ENCODE assay signal across 8 mouse cellular contexts in genomic region chr19:7108114-7108905, GRCm38 (mm10). TPM values are rescaled to one million over a fixed set of nuclear protein-coding genes. Genes with fewer than 3 reads are reported as not detected.
DNase-seq lines count a peak whose midpoint lies in the region; ATAC-seq and TF ChIP-seq lines count a peak whose summit lies in the region.
"Had no signal": no experiment of that assay in that cellular context is flagged by ENCODE, and none has a peak within 500 bp of the region (broad histone marks: within the 10 kb centered on the region; RNA-seq: fewer than 3 reads in every experiment).

No protein-coding gene starts in this region.

- H3K27ac ChIP-seq in kidney, adult 2 months (ENCODE audit: insufficient read depth, low read depth, low read length) = no peak overlapping the region
- H3K27ac ChIP-seq in kidney, embryonic 14.5 days (ENCODE audit: low read depth, low read length) = no peak overlapping the region
- no peak overlapping the region for H3K27ac ChIP-seq in ES-E14 (ENCODE audit: insufficient read depth, low read depth, low read length, poor library complexity, severe bottlenecking)
- no peak overlapping the region for H3K27ac ChIP-seq in liver, postnatal 0 days (ENCODE audit: low read depth)
- H3K27ac ChIP-seq: heart, embryonic 13.5 days had no signal

- no peaks in the 10 kb centered on the region for H3K9me3 ChIP-seq in kidney, embryonic 14.5 days (ENCODE audit: control insufficient read depth, low read length)
- no peaks in the 10 kb centered on the region for H3K9me3 ChIP-seq in ES-E14 (ENCODE audit: control insufficient read depth, insufficient read depth, low read depth, low read length)
- no peaks in the 10 kb centered on the region for H3K9me3 ChIP-seq in liver, postnatal 0 days (ENCODE audit: low read length)
- H3K9me3 ChIP-seq: heart, embryonic 13.5 days had no signal

- in situ Hi-C loops in ES-E14 (cut with MboI; ENCODE audit: low sequenced_read_pairs in 2 of 2, unreplicated experiment in 2 of 2) = no loop called here

- H3K4me3 ChIP-seq in kidney, adult 2 months (ENCODE audit: insufficient read depth, low read depth, low read length) = no peak overlapping the region
- H3K4me3 ChIP-seq in kidney, embryonic 14.5 days (ENCODE audit: low read length) = no peak overlapping the region
- no peak overlapping the region for H3K4me3 ChIP-seq in ES-E14 (ENCODE audit: insufficient read depth in 1 of 2, low read depth in 1 of 2, low read length in 2 of 2, poor library complexity in 1 of 2, severe bottlenecking in 1 of 2)
- no peak overlapping the region for H3K4me3 ChIP-seq in liver, postnatal 0 days (ENCODE audit: low read depth, low read length)
- H3K4me3 ChIP-seq: heart, embryonic 13.5 days had no signal

- 33% methylated on average over 6 of the region's 6 CpGs for WGBS in kidney, adult 2 months
- WGBS in kidney, embryonic 14.5 days = 59% methylated on average over 6 of the region's 6 CpGs
- 54% methylated on average over 6 of the region's 6 CpGs for WGBS in liver, postnatal 0 days (ENCODE audit: insufficient replicate concordance)

- peaks cover 18% of the 10 kb centered on the region for H3K4me1 ChIP-seq in kidney, adult 2 months (ENCODE audit: control insufficient read depth, insufficient read depth, low read length)
- peaks cover 71% of the 10 kb centered on the region for H3K4me1 ChIP-seq in kidney, embryonic 14.5 days (ENCODE audit: control insufficient read depth, insufficient read depth, low read length)
- H3K4me1 ChIP-seq in ES-E14 (ENCODE audit: control insufficient read depth in 2 of 2, insufficient read depth in 2 of 2, low read length in 2 of 2, poor library complexity in 1 of 2) = peaks cover under 1 to 14% of the 10 kb centered on the region in 2 experiments; a peak in 1 of 4 replicates
- no peaks in the 10 kb centered on the region; the same call in 1 of the 2 replicates for H3K4me1 ChIP-seq in liver, postnatal 0 days (ENCODE audit: insufficient read depth)

- no peak for ATAC-seq in kidney, embryonic 14.5 days (ENCODE audit: low FRiP score, low TSS enrichment)
- no peak for ATAC-seq in liver, postnatal 0 days

- H3K4me2 ChIP-seq in kidney, embryonic 14.5 days (replicated peaks; ENCODE audit: low read depth, low read length) = no peak overlapping the region
- no peak overlapping the region for H3K4me2 ChIP-seq in liver, postnatal 0 days (ENCODE audit: low read depth, low read length)
- H3K4me2 ChIP-seq: heart, embryonic 13.5 days had no signal

- TF ChIP-seq POLR2A in kidney, adult 2 months (IDR thresholded peaks at IDR 0.05; ENCODE audit: low read depth, low read length) = no peak

- no peaks in the 10 kb centered on the region for H3K36me3 ChIP-seq in kidney, adult 2 months (ENCODE audit: control insufficient read depth, insufficient read depth, low read length)
- H3K36me3 ChIP-seq in kidney, embryonic 14.5 days (ENCODE audit: control insufficient read depth, insufficient read depth, low read length) = no peaks in the 10 kb centered on the region
- H3K36me3 ChIP-seq in ES-E14 (ENCODE audit: control insufficient read depth, insufficient read depth, low read length, poor library complexity, severe bottlenecking) = no peaks in the 10 kb centered on the region
- H3K36me3 ChIP-seq in liver, postnatal 0 days (replicated peaks; ENCODE audit: insufficient read depth, low read length) = no peaks in the 10 kb centered on the region
- H3K36me3 ChIP-seq: heart, embryonic 13.5 days had no signal

- H3K9ac ChIP-seq in kidney, embryonic 14.5 days (ENCODE audit: low read depth, low read length) = no peak overlapping the region
- no peak overlapping the region for H3K9ac ChIP-seq in ES-E14 (ENCODE audit: insufficient read depth, low read depth, low read length, poor library complexity, severe bottlenecking)
- H3K9ac ChIP-seq in liver, postnatal 0 days (replicated peaks) = no peak overlapping the region
- H3K9ac ChIP-seq: heart, embryonic 13.5 days had no signal

- no peak for TF ChIP-seq EP300 in liver, postnatal 0 days (IDR thresholded peaks at IDR 0.05; ENCODE audit: low read depth)

- TF ChIP-seq CTCF in kidney, adult 2 months (conservative IDR thresholded peaks at IDR 0.05; ENCODE audit: insufficient read depth, insufficient read length, low read depth, low read length) = peak; percentile 55
- TF ChIP-seq CTCF in liver, postnatal 0 days (IDR thresholded peaks at IDR 0.05; ENCODE audit: low read depth) = peak; percentile 67

- H3K27me3 ChIP-seq in kidney, adult 2 months (replicated peaks; ENCODE audit: control insufficient read depth, insufficient read depth, low read length) = no peaks in the 10 kb centered on the region
- peaks cover 9% of the 10 kb centered on the region; the same call in 1 of the 2 replicates for H3K27me3 ChIP-seq in kidney, embryonic 14.5 days (ENCODE audit: control insufficient read depth, insufficient read depth, low read length)
- no peaks in the 10 kb centered on the region for H3K27me3 ChIP-seq in liver, postnatal 0 days (ENCODE audit: insufficient read depth, low read length)

- peak; percentile 73 for DNase-seq in kidney, adult 2 months
- DNase-seq in ES-E14 (ENCODE audit: low read depth, low spot score) = peak; percentile 39
- peak; percentile 45 for DNase-seq in adrenal gland, postnatal 25 days
- DNase-seq in liver, postnatal 0 days = peak; percentile 55
- DNase-seq in layer of hippocampus, postnatal 36 days = no peak
- no peak for DNase-seq in layer of hippocampus, postnatal 14 days (ENCODE audit: low spot score in 2 of 2)

TF ChIP-seq in ES-E14, 5 proteins besides CTCF, POLR2A, EP300 and RAD21:
- TF ChIP-seq ZNF384 (IDR thresholded peaks at IDR 0.05; ENCODE audit: low read depth, low read length) = no peak
- peak; percentile 3; the same call in 1 of the 2 replicates for TF ChIP-seq ZC3H11A (IDR thresholded peaks at IDR 0.05; ENCODE audit: borderline replicate concordance, low read depth, low read length)

RNA-seq across cellular contexts. Expression of gene Flrt1, which starts 2.8 kb away (rescaled TPM):
- 23.1 and 25.1 TPM in 2 replicates for polyA plus RNA-seq in kidney, adult 2 months (2012; rRNA removed)
- polyA plus RNA-seq in kidney, embryonic 14.5 days (2014; fragmentation: Nextera tagmentation; extraction: Ambion mirVana) = 3.0 and 5.5 TPM in 2 replicates
- total RNA-seq in ES-E14 (2012; rRNA removed) = 0.36 and 0.48 TPM in 2 replicates
- 1.6 and 2.0 TPM in 2 replicates for total RNA-seq in adrenal gland, postnatal 25 days (2021)
- 0.12 and 0.21 TPM in 2 replicates for polyA plus RNA-seq in liver, postnatal 0 days (2015; fragmentation: Nextera tagmentation; extraction: Ambion mirVana)
- 10 to 100 TPM; 18.4 to 18.6 TPM for total RNA-seq in layer of hippocampus, postnatal 36 days (2021)
- total RNA-seq in layer of hippocampus, postnatal 14 days (2021) = 10 to 100 TPM; 21.8 to 22.6 TPM

RNA-seq across cellular contexts. Expression of gene Macrod1, which starts 51.7 kb away (rescaled TPM):
- polyA plus RNA-seq in kidney, adult 2 months (2012; rRNA removed) = 61.7 and 67.2 TPM in 2 replicates
- polyA plus RNA-seq in kidney, embryonic 14.5 days (2014; fragmentation: Nextera tagmentation; extraction: Ambion mirVana) = 9.9 and 10.7 TPM in 2 replicates
- 1.4 and 3.5 TPM in 2 replicates for total RNA-seq in ES-E14 (2012; rRNA removed)
- 42.7 and 52.1 TPM in 2 replicates for total RNA-seq in adrenal gland, postnatal 25 days (2021)
- polyA plus RNA-seq in liver, postnatal 0 days (2015; fragmentation: Nextera tagmentation; extraction: Ambion mirVana) = 11.7 and 14.9 TPM in 2 replicates
- 10 to 100 TPM; 20.4 to 22.2 TPM for total RNA-seq in layer of hippocampus, postnatal 36 days (2021)
- total RNA-seq in layer of hippocampus, postnatal 14 days (2021) = 10 to 100 TPM; 10.3 to 11.6 TPM

Comparison
In these comparisons a context has a peak if more than half of its experiments do, and no peak if none do; other contexts are left out.
1. DNase-seq: peak in kidney, adult 2 months (single experiment), ES-E14 (single experiment), adrenal gland, postnatal 25 days (single experiment) and liver, postnatal 0 days (single experiment); none in layer of hippocampus, postnatal 36 days (0 of 2) and layer of hippocampus, postnatal 14 days (0 of 2).